In the genomic region with DNA sequence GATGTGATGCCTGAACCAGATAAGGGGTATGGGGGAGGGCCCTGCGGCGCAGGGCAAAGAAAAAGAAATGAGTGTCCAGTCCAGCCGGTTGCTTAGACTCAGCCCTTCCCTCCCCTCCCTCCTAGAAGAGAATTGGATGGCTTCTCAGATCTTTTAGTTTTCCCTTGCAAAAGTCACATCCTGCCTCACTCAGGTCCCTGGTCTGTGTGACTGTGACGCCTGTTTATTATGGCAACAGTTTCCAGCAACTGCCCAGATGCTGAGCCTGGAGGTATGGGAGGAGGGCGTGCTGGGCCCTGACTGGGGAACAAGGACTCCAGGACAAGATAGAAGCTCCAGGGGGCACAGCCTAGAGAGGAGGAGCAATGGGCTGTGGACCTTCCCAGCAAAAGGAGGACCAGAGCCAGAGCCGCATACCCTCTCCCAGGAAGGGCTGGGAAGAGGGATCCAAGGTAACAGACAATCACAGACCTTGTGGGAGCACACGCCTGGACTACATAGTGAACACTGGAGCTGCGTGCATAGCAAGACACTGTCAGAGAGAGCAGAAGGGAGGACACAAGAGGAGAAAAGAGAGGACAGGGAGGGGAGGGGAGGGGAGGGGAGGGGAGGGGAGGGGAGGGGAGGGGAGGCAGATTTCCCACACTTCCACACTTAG, we compare ENCODE assay signal across 8 mouse cellular contexts. TPM values are rescaled to one million over a fixed set of nuclear protein-coding genes. Genes with fewer than 3 reads are reported as not detected.
DNase-seq lines count a peak whose midpoint lies in the region; ATAC-seq lines count a peak whose summit lies in the region.

A gene (plus strand): TSS at position 269 of the 658 bp plus-strand sequence.

- no peaks in the 10 kb centered on the region for H3K27me3 ChIP-seq in heart, embryonic 14.5 days (ENCODE audit: control insufficient read depth, insufficient read depth, low read length)
- H3K27me3 ChIP-seq in limb, embryonic 13.5 days, result no peaks in the 10 kb centered on the region
- H3K27me3 ChIP-seq in neural tube, embryonic 15.5 days (replicated peaks), result no peaks in the 10 kb centered on the region

- H3K4me2 ChIP-seq in heart, embryonic 14.5 days (ENCODE audit: low read length), result peak within 1 kb of the TSS; percentile 68
- H3K4me2 ChIP-seq in limb, embryonic 13.5 days (replicated peaks), result peak within 1 kb of the TSS; percentile 54
- peak within 1 kb of the TSS; percentile 45 for H3K4me2 ChIP-seq in neural tube, embryonic 15.5 days

- DNase-seq in MN1 (ENCODE audit: low spot score), result peak; percentile 57
- peak; percentile 42 for DNase-seq in embryo, embryonic 11 days
- DNase-seq in thymus, postnatal 10 days (ENCODE audit: low spot score in 2 of 2), result no peak
- no peak for DNase-seq in spleen, postnatal 4 days (ENCODE audit: low spot score in 2 of 2)
- DNase-seq in left cerebral cortex, adult 11 months (ENCODE audit: low spot score), result no peak

- peaks cover 10 to 22% of the 10 kb centered on the region in 2 experiments for H3K4me1 ChIP-seq in heart, embryonic 14.5 days (ENCODE audit: control insufficient read depth in 2 of 2, insufficient read depth in 2 of 2, low read length in 2 of 2)
- peaks cover 28% of the 10 kb centered on the region for H3K4me1 ChIP-seq in limb, embryonic 13.5 days
- H3K4me1 ChIP-seq in neural tube, embryonic 15.5 days, result peaks cover 25% of the 10 kb centered on the region

- H3K36me3 ChIP-seq in heart, embryonic 14.5 days (ENCODE audit: control insufficient read depth, insufficient read depth, low read length), result no peaks in the 10 kb centered on the region
- no peaks in the 10 kb centered on the region for H3K36me3 ChIP-seq in limb, embryonic 13.5 days
- H3K36me3 ChIP-seq in neural tube, embryonic 15.5 days, result no peaks in the 10 kb centered on the region

- peak within 1 kb of the TSS; percentile 1 to 32; a peak in 1 of 4 replicates for H3K27ac ChIP-seq in heart, embryonic 14.5 days (replicated peaks in 1 of 2; ENCODE audit: control insufficient read depth in 1 of 2, insufficient read depth in 1 of 2, low read depth in 2 of 2, low read length in 2 of 2)
- H3K27ac ChIP-seq in limb, embryonic 13.5 days, result peak within 1 kb of the TSS; percentile 67; the same call in 1 of the 2 replicates
- H3K27ac ChIP-seq in neural tube, embryonic 15.5 days (replicated peaks), result peak within 1 kb of the TSS; percentile 48; the same call in 1 of the 2 replicates

- peak within 1 kb of the TSS; percentile 59 for H3K9ac ChIP-seq in heart, embryonic 14.5 days (ENCODE audit: low read length)
- H3K9ac ChIP-seq in limb, embryonic 13.5 days, result peak within 1 kb of the TSS; percentile 25; the same call in 1 of the 2 replicates
- H3K9ac ChIP-seq in neural tube, embryonic 15.5 days (replicated peaks), result no peak within 1 kb of the TSS

- peak within 1 kb of the TSS; percentile 27 to 35 for H3K4me3 ChIP-seq in heart, embryonic 14.5 days (ENCODE audit: control insufficient read depth in 1 of 2, insufficient read depth in 1 of 2, low read depth in 1 of 2, low read length in 2 of 2)
- peak within 1 kb of the TSS; percentile 19 for H3K4me3 ChIP-seq in limb, embryonic 13.5 days
- no peak within 1 kb of the TSS; the same call in 1 of the 2 replicates for H3K4me3 ChIP-seq in neural tube, embryonic 15.5 days (replicated peaks)

- 0 out of 2 replicates have a peak, but pooled peaks have one; percentile 41 for ATAC-seq in heart, embryonic 14.5 days (ENCODE audit: insufficient number of reproducible peaks, insufficient read depth, low FRiP score, low read depth)
- peak; percentile 57 for ATAC-seq in limb, embryonic 13.5 days (ENCODE audit: low FRiP score, low read depth)
- ATAC-seq in neural tube, embryonic 15.5 days (ENCODE audit: low FRiP score), result no peak

- 13% methylated on average over 7 of the region's 8 CpGs for WGBS in heart, embryonic 14.5 days
- WGBS in limb, embryonic 13.5 days, result 19% methylated on average over 8 of the region's 8 CpGs
- WGBS in neural tube, embryonic 15.5 days, result 21% methylated on average over 7 of the region's 8 CpGs

- H3K9me3 ChIP-seq in heart, embryonic 14.5 days (ENCODE audit: control insufficient read depth, low read length), result no peaks in the 10 kb centered on the region
- no peaks in the 10 kb centered on the region for H3K9me3 ChIP-seq in limb, embryonic 13.5 days
- no peaks in the 10 kb centered on the region for H3K9me3 ChIP-seq in neural tube, embryonic 15.5 days (replicated peaks)

RNA-seq across cellular contexts. Expression of the gene that starts here (rescaled TPM):
- 0.30 TPM in 1 of 2 replicates, not detected in the other for polyA plus RNA-seq in heart, embryonic 14.5 days (2014; fragmentation: Nextera tagmentation; extraction: Ambion mirVana)
- polyA plus RNA-seq in limb, embryonic 13.5 days (2015; fragmentation: Nextera tagmentation; extraction: Ambion mirVana), result 0.50 and 0.65 TPM in 2 replicates
- polyA plus RNA-seq in neural tube, embryonic 15.5 days (2015; fragmentation: Nextera tagmentation; extraction: Ambion mirVana), result 0.31 and 0.33 TPM in 2 replicates

Comparison
In these comparisons a context has a peak if more than half of its experiments do, and no peak if none do; other contexts are left out.
1. Peak in ATAC-seq, H3K4me3 ChIP-seq, H3K27ac ChIP-seq, H3K9ac ChIP-seq and H3K4me2 ChIP-seq in heart, embryonic 14.5 days; RNA of the gene not detected or under 1 TPM.
2. Peak in ATAC-seq, H3K4me3 ChIP-seq, H3K27ac ChIP-seq, H3K9ac ChIP-seq and H3K4me2 ChIP-seq in limb, embryonic 13.5 days; RNA of the gene not detected or under 1 TPM.
3. DNase-seq: peak in MN1 (single experiment) and embryo, embryonic 11 days (single experiment); none in thymus, postnatal 10 days (0 of 2), spleen, postnatal 4 days (0 of 2) and left cerebral cortex, adult 11 months (single experiment).
4. H3K27ac ChIP-seq: peak in every context shown above with its lines; median percentile 67 in limb, embryonic 13.5 days; 48 in neural tube, embryonic 15.5 days; 16 in heart, embryonic 14.5 days.
5. Peak in every context shown above with its lines, with median percentiles within 50 percentile points of each other: H3K4me2 ChIP-seq.